Mouse (Mus musculus): ENCODE results near the gene Slc22a20. TPM values are rescaled to one million over a fixed set of nuclear protein-coding genes. Genes with fewer than 3 reads are reported as not detected.

Slc22a20 gene
- polyA plus RNA-seq, 1 experiment: not detected

- no peak overlapping the region for H3K27ac ChIP-seq (ENCODE audit: insufficient read depth, low read length)
- H3K4me1 ChIP-seq (ENCODE audit: control insufficient read depth, insufficient read depth, low read length): peaks cover 2% of the 10 kb centered on the region; the same call in 1 of the 2 replicates
- 49% methylated on average over 6 of the region's 6 CpGs for WGBS
- TF ChIP-seq POLR2A (IDR thresholded peaks at IDR 0.05; ENCODE audit: borderline replicate concordance, insufficient read depth, low read length) (no peak), CTCF (IDR thresholded peaks at IDR 0.05; ENCODE audit: borderline replicate concordance, insufficient read depth, low read depth, low read length) (no peak)
- peak in 1 of 2 experiments; percentile 47 for DNase-seq
- H3K4me3 ChIP-seq (replicated peaks; ENCODE audit: insufficient read depth, low read depth, low read length): no peak overlapping the region
- no peaks in the 10 kb centered on the region for H3K27me3 ChIP-seq (ENCODE audit: control insufficient read depth, insufficient read depth, low read length)
These were observed 57.8 kb downstream of the Slc22a20 start for GRCm38 (mm10) chr19:5928104-5928503.

GRCm38 (mm10) chr19:5927532-5927931 lies 58.4 kb downstream of the Slc22a20 start:
- TF ChIP-seq CTCF (IDR thresholded peaks at IDR 0.05; ENCODE audit: borderline replicate concordance, insufficient read depth, low read depth, low read length) (no peak), POLR2A (IDR thresholded peaks at IDR 0.05; ENCODE audit: borderline replicate concordance, insufficient read depth, low read length) (no peak)
- H3K4me3 ChIP-seq (replicated peaks; ENCODE audit: insufficient read depth, low read depth, low read length): no peak overlapping the region
- no peak overlapping the region for H3K27ac ChIP-seq (ENCODE audit: insufficient read depth, low read length)
- 84% methylated on average over 8 of the region's 8 CpGs for WGBS
- no peak for DNase-seq
- H3K4me1 ChIP-seq (ENCODE audit: control insufficient read depth, insufficient read depth, low read length): peaks cover 3% of the 10 kb centered on the region; the same call in 1 of the 2 replicates
- H3K27me3 ChIP-seq (ENCODE audit: control insufficient read depth, insufficient read depth, low read length): no peaks in the 10 kb centered on the region

GRCm38 (mm10) chr19:5927026-5927425 lies 58.9 kb downstream of the Slc22a20 start:
- Histone ChIP-seq H3K27ac (ENCODE audit: insufficient read depth, low read length) (no peak overlapping the region), H3K4me1 (ENCODE audit: control insufficient read depth, insufficient read depth, low read length) (peaks cover 5% of the 10 kb centered on the region; the same call in 1 of the 2 replicates), H3K4me3 (replicated peaks; ENCODE audit: insufficient read depth, low read depth, low read length) (no peak overlapping the region), H3K27me3 (ENCODE audit: control insufficient read depth, insufficient read depth, low read length) (no peaks in the 10 kb centered on the region)
- WGBS: 88% methylated on average over 11 of the region's 11 CpGs
- DNase-seq: no peak
- TF ChIP-seq CTCF (IDR thresholded peaks at IDR 0.05; ENCODE audit: borderline replicate concordance, insufficient read depth, low read depth, low read length): no peak
- TF ChIP-seq POLR2A (IDR thresholded peaks at IDR 0.05; ENCODE audit: borderline replicate concordance, insufficient read depth, low read length): no peak

GRCm38 (mm10) chr19:5925311-5925855 lies 60.6 kb downstream of the Slc22a20 start:
- no peak for DNase-seq
- TF ChIP-seq POLR2A (IDR thresholded peaks at IDR 0.05; ENCODE audit: borderline replicate concordance, insufficient read depth, low read length) (no peak), CTCF (IDR thresholded peaks at IDR 0.05; ENCODE audit: borderline replicate concordance, insufficient read depth, low read depth, low read length) (no peak)
- Histone ChIP-seq H3K4me1 (ENCODE audit: control insufficient read depth, insufficient read depth, low read length) (peaks cover 5% of the 10 kb centered on the region; the same call in 1 of the 2 replicates), H3K27ac (ENCODE audit: insufficient read depth, low read length) (0 out of 2 replicates have a peak overlapping the region, but pooled peaks have one; percentile 6), H3K4me3 (replicated peaks; ENCODE audit: insufficient read depth, low read depth, low read length) (peak overlapping the region; percentile 88), H3K27me3 (ENCODE audit: control insufficient read depth, insufficient read depth, low read length) (no peaks in the 10 kb centered on the region)
- 25% methylated on average over 11 of the region's 11 CpGs for WGBS

- TF ChIP-seq CTCF (IDR thresholded peaks at IDR 0.05; ENCODE audit: borderline replicate concordance, insufficient read depth, low read depth, low read length): no peak
- peak; percentile 84 for TF ChIP-seq POLR2A (IDR thresholded peaks at IDR 0.05; ENCODE audit: borderline replicate concordance, insufficient read depth, low read length)
- Histone ChIP-seq H3K4me1 (ENCODE audit: control insufficient read depth, insufficient read depth, low read length) (peaks cover 5% of the 10 kb centered on the region; the same call in 1 of the 2 replicates), H3K27ac (ENCODE audit: insufficient read depth, low read length) (peak within 1 kb of the TSS; percentile 70), H3K27me3 (ENCODE audit: control insufficient read depth, insufficient read depth, low read length) (no peaks in the 10 kb centered on the region), H3K4me3 (replicated peaks; ENCODE audit: insufficient read depth, low read depth, low read length) (peak within 1 kb of the TSS; percentile 88)
- peak; percentile 95 to 96 for DNase-seq
- WGBS: under 1% methylated on average over 18 of the region's 18 CpGs
These were observed 61.2 kb downstream of the Slc22a20 start, which contains the start of gene Cdc42ep2 for GRCm38 (mm10) chr19:5924713-5925093. Gene Cdc42ep2, minus strand, starts transcription at chr19:5924816.

- Histone ChIP-seq H3K27ac (ENCODE audit: insufficient read depth, low read length) (peak overlapping the region; percentile 70), H3K4me3 (replicated peaks; ENCODE audit: insufficient read depth, low read depth, low read length) (peak overlapping the region; percentile 88), H3K4me1 (ENCODE audit: control insufficient read depth, insufficient read depth, low read length) (peaks cover 5% of the 10 kb centered on the region; the same call in 1 of the 2 replicates), H3K27me3 (ENCODE audit: control insufficient read depth, insufficient read depth, low read length) (no peaks in the 10 kb centered on the region)
- peak; percentile 79 for TF ChIP-seq CTCF (IDR thresholded peaks at IDR 0.05; ENCODE audit: borderline replicate concordance, insufficient read depth, low read depth, low read length)
- TF ChIP-seq POLR2A (IDR thresholded peaks at IDR 0.05; ENCODE audit: borderline replicate concordance, insufficient read depth, low read length): 0 out of 2 replicates have a peak, but pooled peaks have one; percentile 3
- DNase-seq: peak; percentile 83 to 91
- under 1% methylated on average over 38 of the region's 38 CpGs for WGBS
These were observed 61.8 kb downstream of the Slc22a20 start for GRCm38 (mm10) chr19:5923990-5924712.

- Histone ChIP-seq H3K27me3 (ENCODE audit: control insufficient read depth, insufficient read depth, low read length) (no peaks in the 10 kb centered on the region), H3K27ac (ENCODE audit: insufficient read depth, low read length) (no peak overlapping the region), H3K4me3 (replicated peaks; ENCODE audit: insufficient read depth, low read depth, low read length) (no peak overlapping the region), H3K4me1 (ENCODE audit: control insufficient read depth, insufficient read depth, low read length) (peaks cover 5% of the 10 kb centered on the region; the same call in 1 of the 2 replicates)
- TF ChIP-seq CTCF (IDR thresholded peaks at IDR 0.05; ENCODE audit: borderline replicate concordance, insufficient read depth, low read depth, low read length) (no peak), POLR2A (IDR thresholded peaks at IDR 0.05; ENCODE audit: borderline replicate concordance, insufficient read depth, low read length) (no peak)
- no peak for DNase-seq
- WGBS: 99% methylated on average over 3 of the region's 3 CpGs
These were observed 63.0 kb downstream of the Slc22a20 start for GRCm38 (mm10) chr19:5922963-5923362.
